Mouse (Mus musculus) cerebellum, adult 8-10 months (tissue): Measurements from ENCODE around the gene Col26a1.
"Not testable (repeated sequence)": the region's sequence is repeated elsewhere in the genome, so short reads cannot be mapped to it uniquely, and the experiment has no call there.

ENCODE experiments used
- DNase-seq: peaks from one replicate; pipeline ENCODE4 v3.0.0; 2022

Col26a1 gene

DNA sequence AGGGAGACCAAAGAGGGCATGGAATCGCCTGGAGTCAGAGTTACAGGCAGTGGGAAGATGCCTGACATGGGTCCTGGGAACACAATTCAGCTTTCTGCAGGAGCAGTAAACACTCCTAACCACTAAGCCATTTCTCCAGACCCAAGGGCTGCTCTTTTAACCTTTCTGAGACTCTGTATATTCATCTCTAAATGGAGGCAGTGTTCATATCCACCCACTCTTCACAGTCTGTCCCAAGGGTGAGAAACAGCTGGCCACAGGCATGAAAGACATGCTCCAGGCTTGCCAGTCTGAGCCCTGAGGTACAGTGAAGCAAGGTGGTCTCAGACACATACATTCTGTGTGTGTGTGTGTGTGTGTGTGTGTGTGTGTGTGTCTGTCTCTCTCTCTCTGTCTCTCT is 78.8 kb downstream of the Col26a1 start:
- DNase-seq: no peak

DNA sequence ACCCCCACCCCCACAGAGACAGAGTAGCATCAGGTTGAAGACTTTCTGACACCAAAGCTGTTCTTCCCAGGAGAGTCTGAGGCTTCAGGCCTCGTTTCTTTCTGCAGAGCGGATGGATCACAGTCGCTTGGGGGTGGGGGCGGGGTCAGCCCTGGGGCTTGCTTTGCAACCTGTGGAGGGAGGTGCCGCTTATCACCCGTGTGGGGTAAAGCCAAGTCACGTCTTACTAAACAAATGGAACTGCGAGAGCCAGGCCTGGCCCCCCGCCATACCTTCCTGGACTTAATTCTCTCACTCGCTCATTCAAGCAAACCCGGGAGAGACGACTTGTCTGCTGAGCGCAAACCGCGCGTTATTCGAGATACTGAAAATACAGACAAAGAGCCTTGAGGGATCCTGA is 80.3 kb downstream of the Col26a1 start:
- DNase-seq: no peak

DNA sequence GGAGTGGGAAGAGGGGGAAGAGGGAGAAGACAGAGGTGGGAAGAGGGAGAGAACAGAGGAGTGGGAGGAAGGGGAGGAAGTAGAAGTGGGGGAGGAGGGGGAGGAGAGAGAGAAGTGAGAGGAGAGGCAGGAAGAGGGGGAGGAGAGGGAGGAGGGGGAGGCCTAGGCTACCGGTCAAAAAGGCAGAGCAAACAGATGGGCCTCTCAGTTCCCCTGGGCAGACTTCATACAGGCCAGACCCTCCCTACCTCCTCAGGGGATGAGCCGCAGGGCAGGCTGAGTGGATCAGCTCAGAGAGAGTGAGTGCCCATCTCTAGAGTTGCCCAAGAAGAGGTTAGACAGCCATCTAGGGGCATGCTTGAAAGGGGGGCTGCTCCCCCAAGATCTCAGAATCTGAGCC is 86.1 kb downstream of the Col26a1 start:
- no peak for DNase-seq

DNA sequence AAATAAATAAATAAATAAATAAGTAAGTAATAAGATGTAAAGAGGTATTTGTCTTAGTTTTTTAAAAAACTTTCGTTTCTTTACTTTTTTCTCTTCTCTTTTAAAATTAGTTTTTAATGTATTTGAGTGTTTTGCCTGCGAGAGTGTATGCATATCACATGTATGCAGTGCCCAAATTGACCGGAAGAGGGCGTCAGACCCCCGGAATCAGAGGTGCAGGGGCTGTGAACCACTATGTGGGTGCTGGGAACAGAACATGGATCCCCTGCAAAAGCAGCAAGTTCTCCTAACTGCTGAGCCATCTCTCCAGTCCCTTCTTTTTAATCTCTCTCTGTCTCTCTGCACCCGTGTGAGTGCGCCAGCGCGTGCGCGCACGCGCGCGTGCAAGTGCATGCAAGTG is 89.2 kb downstream of the Col26a1 start:
- no peak for DNase-seq

DNA sequence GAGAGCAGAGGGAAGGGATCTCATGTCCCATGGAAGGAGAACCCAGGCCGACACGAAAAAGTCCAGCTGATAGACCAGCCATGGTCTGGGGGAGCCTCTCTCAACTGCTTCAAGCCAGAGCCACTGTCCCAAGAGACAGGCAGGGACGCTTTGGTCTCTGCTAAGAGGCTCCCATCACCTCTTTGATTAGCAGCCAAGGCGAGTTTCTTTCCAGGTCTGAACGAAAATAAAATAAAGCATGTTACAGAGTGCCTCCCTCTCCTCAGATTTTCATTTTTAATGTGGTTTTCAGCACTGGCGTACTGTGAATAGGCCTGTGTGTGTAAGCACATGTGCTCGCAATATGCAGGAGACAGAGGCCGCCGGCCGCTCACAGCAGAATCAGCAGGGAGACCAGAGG is 90.5 kb downstream of the Col26a1 start:
- no peak for DNase-seq

DNA sequence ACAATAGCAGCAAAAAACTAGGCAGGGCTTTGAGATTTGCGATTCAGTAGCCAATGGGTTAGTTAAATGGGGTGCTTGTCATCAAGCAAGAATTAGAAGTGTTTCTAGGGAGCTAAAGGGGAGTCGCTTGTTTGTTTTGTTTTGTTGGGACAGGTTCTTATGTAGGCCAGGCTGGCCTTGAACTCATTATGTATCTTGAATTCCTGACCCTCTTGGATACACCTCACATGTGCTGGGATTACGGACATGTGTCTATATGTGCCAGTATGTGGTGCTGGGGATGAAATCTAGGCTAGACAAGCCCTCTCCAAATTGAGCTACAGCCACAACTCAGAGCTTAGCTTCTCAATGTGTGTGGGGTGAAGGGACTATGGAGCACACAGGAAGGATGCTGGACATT is 91.8 kb downstream of the Col26a1 start:
- DNase-seq: no peak

DNA sequence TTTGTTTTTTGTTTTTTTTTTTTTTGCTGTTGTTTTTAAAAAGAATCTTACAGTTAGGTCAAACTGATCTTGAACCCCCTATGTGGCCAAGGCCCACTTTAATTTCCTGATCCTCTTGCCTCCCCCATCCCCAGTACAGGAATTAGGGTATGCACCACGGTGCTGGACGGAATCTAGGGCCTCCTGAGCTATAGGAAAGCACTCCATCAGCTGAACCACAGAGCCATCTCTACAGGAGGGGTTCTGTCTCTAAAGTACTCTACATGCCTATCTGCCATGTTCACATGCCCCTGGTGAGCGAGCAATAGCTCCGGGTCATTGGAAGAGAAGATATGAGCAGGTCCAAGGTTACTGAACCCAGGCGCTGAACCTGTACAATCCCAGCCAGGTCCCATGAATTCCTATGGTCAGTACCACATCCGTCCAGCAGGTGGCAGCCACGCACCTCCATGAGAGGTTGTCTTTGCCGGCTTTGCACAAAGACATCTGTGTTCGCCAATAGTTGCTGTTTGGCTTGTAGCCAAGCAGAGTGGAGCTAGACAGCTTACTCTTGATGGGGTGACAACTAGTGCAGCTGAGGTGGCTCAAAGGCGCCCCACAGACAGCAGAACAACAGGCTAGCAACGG is 92.3 kb downstream of the Col26a1 start:
- peak; percentile 82 for DNase-seq

DNA sequence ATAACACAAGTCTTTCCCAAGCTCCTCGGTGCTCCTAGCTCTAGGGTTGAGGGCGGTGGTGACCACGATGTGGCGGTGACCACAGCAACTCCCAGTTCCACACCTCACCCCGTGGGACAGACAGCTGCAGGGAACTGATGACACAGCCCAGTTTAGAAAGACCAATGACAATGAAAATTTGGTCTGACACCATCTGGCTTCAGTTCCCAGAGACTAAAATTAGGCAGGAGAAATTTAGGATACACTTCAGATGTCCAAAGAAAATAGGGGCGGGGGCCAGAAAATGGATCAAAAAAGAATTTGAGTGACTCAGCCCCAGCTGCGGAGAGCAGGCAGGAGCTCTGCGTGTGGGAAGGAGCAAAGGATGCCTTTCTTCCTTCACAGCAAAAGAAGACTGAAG is 98.5 kb downstream of the Col26a1 start:
- no peak for DNase-seq

DNA sequence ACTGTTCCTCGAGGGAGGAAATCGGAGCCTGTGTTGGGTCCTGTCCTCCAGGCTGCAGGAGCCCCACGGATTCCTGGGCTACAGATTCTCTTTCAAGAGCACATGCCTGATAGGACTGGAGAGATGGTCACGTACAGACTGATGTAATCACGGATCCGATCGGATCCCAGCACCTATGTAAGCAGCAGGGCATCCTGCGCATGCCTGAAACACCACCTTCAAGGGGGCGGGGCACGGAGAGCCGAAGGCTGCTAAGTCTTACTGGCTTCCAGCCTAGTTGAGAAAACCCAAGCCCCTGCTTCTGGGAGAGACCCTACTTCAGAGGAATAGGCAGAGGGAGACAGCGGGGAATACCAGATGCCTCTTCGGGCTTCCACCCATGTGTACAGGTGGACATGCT is 100.4 kb downstream of the Col26a1 start:
- DNase-seq: no peak

DNA sequence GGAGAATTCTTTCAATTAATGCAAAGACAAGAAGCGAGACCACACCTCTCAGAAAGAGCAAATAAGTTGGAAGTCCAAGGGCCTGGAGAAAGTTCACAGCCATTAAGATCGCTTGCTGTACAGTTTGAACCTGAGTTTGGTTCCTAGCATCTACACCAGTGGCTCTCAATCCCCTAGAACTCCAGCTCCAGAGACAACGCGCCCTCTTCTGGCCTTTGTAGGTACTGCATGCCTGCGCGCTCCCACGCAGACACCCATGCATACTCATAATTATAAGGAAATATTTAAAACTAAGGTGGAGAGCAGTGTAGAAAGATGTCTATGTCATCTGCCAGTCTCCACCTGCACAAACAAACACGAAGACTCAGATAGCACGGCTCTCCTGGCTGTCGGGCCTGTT is 102.5 kb downstream of the Col26a1 start:
- DNase-seq: peak; percentile 10

DNA sequence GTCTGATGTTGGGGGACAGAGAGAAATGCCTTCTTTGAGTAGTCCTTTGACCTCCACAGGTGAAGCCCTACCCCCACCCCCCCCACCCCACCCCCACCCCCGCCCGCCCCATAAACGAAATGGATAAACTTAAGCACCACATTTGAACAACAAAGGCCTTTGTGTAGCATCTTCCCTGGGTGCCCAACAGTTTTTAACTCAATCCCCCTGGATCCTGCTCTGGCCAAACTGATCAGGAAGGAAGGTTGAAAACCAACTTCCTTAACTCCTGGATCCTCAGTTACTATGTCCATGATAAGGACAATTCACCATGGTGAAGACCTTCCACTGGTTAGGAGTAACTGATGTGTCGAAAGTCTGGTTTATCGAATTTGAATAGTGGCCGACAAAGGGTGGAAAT is 103.1 kb downstream of the Col26a1 start:
- DNase-seq: no peak

DNA sequence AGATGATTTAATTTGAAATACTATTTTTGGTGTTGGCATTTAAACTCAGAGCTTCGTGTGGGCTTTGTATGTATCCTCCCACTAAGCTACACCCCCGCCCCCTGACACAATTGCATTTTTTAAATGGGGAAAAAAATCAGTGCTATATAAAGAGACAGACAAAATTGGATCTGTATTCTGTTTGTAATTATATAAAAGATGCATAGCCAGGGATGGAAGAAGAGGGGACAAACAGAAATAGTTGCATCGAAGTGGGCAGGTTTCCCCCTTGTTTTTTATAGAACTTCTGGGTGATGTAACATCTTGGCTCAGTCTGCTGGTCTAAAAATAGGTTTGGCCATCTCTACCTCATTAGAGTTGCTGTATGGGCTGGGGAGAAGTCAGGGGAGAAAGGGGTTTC is 107.5 kb downstream of the Col26a1 start:
- DNase-seq: no peak

DNA sequence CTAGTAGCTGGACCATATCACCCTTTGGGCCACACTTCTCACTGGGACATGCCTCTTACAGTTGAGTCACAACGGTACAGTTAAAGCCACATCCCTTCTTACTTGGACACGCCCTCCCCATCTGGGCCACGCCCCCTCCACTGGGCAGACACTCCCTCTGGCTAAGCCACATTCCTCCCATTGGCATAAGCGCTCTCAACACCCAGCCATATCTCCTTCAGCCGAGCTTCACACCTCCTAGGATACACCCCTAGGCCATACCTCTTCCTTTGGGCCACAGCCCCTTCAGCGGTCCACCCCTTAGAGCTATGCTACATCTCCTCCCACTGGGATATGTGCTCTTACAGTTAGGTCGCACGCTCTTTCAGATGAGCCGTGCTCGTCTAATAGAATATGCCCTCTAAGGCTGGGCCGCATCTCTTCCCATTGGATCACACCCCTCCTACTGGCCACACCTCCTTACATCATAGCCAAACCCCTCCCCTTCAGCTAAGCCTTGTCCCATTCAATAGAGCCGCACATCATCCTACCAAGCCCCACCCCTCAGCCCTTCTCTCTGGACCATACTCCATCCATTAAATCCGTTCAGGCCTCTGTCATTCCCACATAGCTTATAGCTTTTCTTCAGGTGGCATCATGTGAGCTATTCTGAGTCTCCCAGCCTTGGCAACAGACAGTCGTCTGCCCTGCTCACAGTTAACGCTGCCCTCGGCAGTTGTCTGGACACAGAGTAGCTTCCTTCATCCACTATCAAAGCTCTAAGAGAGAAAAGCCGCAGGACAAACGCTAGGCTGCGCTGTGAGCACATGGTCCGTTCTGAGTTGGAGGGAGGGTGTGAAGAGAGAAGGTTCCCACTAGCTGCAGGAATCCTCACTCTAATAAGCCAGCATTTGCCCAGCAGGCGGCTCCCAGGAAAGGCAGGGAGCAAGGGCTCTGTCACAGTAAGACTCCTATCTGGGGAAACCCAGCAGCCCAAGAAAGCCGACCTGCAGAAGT is 109.7 kb downstream of the Col26a1 start:
- no peak for DNase-seq

DNA sequence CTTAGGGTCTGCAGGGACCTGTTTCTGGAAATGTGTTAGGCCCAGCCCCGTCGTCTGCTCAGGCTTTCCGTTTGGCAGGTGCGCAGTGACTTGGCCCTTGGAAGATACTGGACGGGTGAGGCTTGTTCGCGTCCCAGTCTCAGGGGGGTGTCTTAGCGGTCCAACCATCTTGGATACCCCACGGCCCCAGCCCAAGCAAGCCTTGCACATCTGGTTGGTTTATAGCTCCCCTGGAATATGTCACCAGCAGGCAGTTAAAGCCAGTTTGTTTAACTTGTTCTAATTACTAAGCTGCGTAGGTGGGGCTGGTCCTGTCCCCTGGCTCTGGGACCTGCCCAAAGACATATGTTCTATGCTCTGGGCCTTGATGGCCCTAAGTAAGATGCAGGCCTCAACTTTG is 111.9 kb downstream of the Col26a1 start:
- DNase-seq: no peak

DNA sequence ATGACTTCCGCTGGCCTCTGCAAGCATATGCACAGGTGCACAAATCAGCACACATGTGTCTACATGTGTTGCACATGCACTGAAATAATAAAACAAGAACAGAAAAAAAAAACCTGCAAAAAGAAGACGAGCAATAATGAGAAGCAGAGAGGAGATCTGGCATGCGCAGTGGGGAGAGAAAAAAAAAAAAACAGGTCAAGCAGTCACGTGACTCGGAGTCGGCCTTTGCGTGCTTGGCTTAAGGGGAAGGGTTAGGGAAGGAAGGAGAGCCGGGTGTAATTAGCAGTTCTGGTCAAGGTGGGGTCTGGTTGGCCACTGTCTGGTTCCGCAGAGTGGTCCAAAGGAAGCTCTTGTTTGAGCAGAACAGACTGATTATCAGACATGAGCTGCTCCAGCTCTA is 115.7 kb downstream of the Col26a1 start:
- DNase-seq: no peak

DNA sequence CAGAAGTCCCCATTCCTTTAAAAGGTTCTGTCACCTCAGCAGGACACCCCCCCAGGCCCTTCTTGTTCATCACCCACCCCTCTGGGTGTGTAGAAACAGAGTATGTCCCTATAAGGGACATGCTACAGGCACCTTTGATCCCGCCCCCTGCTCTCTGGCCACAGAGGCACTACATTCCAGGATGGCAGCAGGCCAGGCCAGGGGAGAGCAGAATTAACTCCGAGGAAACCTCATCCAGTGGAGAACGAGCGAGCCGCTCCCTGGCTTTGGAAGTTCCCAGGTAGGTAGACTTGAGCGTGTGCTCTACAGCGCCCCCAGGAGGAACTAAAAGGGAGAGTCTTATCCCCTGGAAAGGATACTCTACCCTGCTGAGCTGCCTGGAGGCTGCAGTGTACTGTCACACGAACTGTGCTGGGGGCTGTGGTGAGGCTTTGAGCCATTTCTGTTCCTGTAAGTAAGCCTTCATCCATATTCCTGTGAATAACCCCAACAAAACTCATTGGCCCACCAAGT is 118.8 kb downstream of the Col26a1 start:
- no peak for DNase-seq

DNA sequence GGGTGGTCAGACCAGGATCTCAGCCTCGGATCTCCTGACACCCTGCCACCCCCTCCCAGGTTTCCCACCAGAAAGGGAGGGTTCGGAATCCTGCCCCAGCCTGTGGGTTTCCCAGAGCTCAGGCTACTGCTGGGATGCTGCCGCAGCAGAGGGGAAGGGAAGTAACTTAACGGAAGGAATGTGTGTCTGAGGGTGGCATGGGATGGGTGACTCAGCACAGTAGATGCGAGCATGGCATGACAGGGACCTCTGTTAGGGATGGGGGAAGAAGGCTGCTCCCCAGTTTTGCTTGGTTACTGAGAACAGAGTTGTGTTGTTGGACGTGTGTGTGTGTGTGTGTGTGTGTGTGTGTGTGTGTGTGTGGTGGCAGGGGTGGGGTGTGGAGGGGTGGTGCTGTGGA is 122.7 kb downstream of the Col26a1 start:
- DNase-seq: no peak

DNA sequence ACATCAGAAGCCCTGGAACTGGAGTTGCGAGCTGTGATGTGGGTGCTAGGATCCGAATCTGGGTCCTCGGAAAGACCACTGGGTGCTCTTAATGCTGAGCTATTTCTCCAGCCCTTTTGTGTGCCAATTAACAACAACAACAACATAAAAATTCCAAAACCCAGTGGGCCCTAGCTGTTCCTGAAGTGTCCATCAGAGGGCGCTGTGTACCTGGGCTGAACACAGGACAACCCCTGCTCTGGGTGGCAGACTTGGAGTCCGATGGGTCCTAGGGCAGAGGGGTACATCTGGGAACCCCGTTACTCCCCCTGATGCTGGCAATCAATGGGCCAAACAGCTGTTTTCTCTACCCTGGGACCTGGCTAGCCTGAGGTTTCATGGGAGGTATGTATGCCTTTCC is 123.2 kb downstream of the Col26a1 start:
- DNase-seq: no peak

DNA sequence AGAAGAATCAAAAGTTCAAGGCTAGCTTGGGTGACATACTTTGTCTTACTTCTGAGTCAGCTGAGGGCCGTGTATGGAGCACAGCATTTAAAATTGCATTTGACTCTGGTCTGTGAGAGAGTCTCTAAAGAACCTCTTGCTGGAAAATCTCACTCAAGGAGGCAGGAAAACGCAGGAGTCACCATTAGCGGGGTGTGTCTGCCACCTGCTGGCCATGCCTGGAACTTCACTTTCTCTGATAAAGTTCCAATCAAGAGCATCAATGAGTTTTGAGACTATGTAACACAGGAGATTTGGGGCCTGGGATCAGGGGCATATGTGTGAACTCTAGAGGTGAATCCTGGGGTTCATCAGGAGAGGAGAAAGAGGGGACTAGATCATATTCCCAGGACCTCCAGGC is 127.3 kb downstream of the Col26a1 start:
- peak; percentile 45 for DNase-seq

DNA sequence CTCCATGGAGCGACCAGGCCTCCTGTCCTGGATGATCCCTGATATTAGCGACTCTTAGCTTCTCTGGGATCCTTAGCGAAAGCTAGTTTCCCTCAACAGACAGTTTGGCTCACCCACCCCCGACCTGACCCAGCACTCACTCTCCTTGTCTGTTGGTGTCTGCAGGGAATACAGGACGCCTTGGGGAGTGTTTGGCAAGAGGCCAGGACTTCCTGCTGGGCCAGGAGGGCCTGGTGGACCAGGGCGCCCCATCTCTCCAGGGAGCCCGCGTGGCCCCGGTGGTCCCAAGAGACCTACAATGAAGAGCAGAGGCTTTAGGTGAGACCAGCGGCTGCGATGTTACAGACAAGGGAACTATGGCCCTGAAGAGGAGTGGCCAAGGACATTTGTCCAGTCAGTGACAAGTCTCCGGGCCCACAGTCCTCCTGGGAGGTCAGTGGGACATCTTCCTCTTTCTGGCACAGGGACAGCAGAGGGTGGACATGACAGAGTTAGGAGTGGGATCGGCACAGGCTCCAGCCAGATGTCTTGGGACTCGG is 128.9 kb downstream of the Col26a1 start:
- DNase-seq: no peak

DNA sequence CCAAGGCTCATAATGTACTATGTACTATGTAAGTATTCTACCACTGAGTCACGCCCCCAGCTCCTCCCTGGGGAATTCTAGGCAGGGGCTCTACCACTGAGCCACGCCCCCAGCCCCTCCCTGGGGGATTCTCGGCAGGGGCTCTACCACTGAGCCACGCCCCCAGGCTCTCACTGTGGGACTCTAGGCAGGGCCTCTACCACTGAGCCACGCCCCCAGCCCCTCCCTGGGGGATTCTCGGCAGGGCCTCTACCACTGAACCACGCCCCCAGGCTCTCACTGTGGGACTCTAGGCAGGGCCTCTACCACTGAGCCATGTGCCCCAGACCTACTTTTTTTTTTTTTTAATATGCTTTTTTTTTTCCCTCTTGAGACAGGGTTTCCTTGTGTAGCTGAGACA is 129.8 kb downstream of the Col26a1 start:
- not testable (repeated sequence) for DNase-seq

DNA sequence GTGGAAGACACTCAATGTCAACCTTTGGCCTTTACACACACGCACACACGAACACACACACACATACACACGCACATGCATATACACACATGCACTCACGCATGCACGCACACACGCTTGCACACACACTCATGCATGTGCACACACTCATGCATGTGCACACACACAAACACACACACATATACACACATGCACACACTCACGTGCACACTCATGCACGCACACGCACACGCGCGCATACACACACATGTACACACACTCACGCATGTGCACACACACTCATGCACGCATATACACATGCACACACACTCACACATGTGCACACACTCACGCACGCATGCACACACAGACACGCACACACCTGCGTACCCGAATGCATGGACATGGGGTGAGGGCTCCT is 130.9 kb downstream of the Col26a1 start:
- DNase-seq: no peak

DNA sequence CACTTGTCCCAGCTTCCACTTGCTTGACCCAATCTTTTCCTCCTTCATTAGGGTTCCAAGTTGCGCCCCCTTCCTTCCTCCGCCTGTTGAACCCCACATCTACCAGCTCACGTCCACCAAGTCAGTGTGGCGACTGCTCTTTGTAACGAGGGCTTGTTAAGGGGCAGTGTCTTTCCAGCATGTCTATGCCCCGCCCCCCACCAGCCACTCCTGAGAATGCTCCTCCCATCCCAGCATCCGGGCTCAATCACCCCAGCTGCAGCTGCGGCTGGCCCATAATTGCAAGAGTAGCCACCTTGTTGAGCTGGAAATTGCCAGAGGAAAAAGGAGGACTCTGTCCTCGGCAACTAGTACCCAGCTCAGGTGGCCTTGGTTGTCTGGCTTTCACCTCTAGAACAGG is 136.4 kb downstream of the Col26a1 start:
- no peak for DNase-seq

DNA sequence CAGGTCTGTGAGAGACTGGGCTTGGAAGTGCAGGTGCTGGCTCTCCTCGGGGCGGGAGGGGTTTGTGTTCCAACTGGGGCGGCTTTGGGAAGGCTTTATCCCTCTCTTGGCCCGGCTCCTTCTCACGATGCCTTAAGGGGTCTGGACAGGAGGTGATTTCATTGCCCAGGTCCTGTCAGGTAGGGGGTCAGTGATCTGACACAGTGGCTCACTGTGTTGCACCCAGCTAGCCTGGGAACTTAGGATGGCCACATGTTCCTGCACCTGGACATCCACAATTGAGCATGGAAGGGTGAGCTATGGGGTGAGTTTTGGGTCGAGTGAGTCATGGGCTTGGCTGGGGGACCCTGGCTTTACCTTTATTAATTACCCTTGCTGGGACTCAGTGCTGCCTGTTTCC is 144.1 kb downstream of the Col26a1 start:
- no peak for DNase-seq
